Mouse (Mus musculus) MEL (cell line): ENCODE data around the gene Clasrp. TPM values are rescaled to one million over a fixed set of nuclear protein-coding genes. Genes with fewer than 3 reads are reported as not detected.

Source experiments
- DNase-seq: peaks from one replicate; pipeline ENCODE4 v3.0.0; 2011; ENCODE audit warnings: low read depth, low spot score
- H3K27ac ChIP-seq: 2 replicates; pipeline ENCODE4 v1.5.1; 2012; ENCODE audit warnings: low read depth, mild to moderate bottlenecking, control low read depth, low read length, moderate library complexity; ENCODE audit not compliant: control insufficient read depth
- H3K27me3 ChIP-seq, 2 experiments: fragments of 150-350 bp in 1 of 2; sonication (generic) in 1 of 2; 2 replicates each; pipeline ENCODE4 v1.6.1; 2012; ENCODE audit warnings: low read length in 2 of 2, mild to moderate bottlenecking in 2 of 2, improper control_type of control experiment in 1 of 2, moderate library complexity in 1 of 2; ENCODE audit not compliant: insufficient read depth in 2 of 2, control insufficient read depth in 1 of 2
- H3K36me3 ChIP-seq, 2 experiments: 2 replicates each; pipeline ENCODE4 v1.6.1; 2012 to 2014; ENCODE audit warnings: low read length in 2 of 2, improper control_type of control experiment in 1 of 2, inconsistent platforms in 1 of 2, mild to moderate bottlenecking in 1 of 2; ENCODE audit not compliant: insufficient read depth in 2 of 2, control insufficient read depth in 1 of 2
- H3K4me1 ChIP-seq, 2 experiments: fragments of 150-350 bp in 1 of 2; sonication (generic) in 1 of 2; 2 replicates each; pipeline ENCODE4 v1.6.1; 2012; ENCODE audit warnings: low read length in 2 of 2, improper control_type of control experiment in 1 of 2, mild to moderate bottlenecking in 1 of 2; ENCODE audit not compliant: insufficient read depth in 2 of 2, control insufficient read depth in 1 of 2
- H3K4me3 ChIP-seq, 2 experiments: fragments of 150-350 bp in 1 of 2; sonication (generic) in 1 of 2; 2 replicates each; pipeline ENCODE4 v1.5.1; 2012; ENCODE audit warnings: low read depth in 2 of 2, low read length in 2 of 2, mild to moderate bottlenecking in 2 of 2, moderate library complexity in 2 of 2, control low read depth in 1 of 2, improper control_type of control experiment in 1 of 2; ENCODE audit not compliant: control insufficient read depth in 1 of 2, insufficient read depth in 1 of 2
- H3K79me2 ChIP-seq: 2 replicates; pipeline ENCODE4 v1.6.1; 2012; ENCODE audit warnings: mild to moderate bottlenecking, low read length, moderate library complexity; ENCODE audit not compliant: control insufficient read depth, poor library complexity, insufficient read depth
- H3K9ac ChIP-seq: 2 replicates; pipeline ENCODE4 v1.6.1; 2012; ENCODE audit warnings: low read depth, mild to moderate bottlenecking, control low read depth, low read length, moderate library complexity; ENCODE audit not compliant: control insufficient read depth, poor library complexity, severe bottlenecking
- H3K9me3 ChIP-seq: fragments of 150-350 bp; sonication (generic); replicated peaks from 2 replicates; pipeline ENCODE4 v1.6.1; 2012; ENCODE audit warnings: mild to moderate bottlenecking, low read length, improper control_type of control experiment, moderate library complexity; ENCODE audit not compliant: insufficient read depth
- BHLHE40 ChIP-seq: IDR thresholded peaks from 2 replicates; pipeline ENCODE4 v1.6.1; 2012; ENCODE audit warnings: low read depth, mild to moderate bottlenecking, inconsistent platforms, low read length, improper control_type of control experiment, borderline replicate concordance
- CHD1 ChIP-seq: IDR thresholded peaks from 2 replicates; pipeline ENCODE4 v1.6.1; 2012; ENCODE audit warnings: low read depth, mild to moderate bottlenecking, inconsistent platforms, low read length, improper control_type of control experiment
- CHD2 ChIP-seq: IDR thresholded peaks from 2 replicates; pipeline ENCODE4 v1.6.1; 2011; ENCODE audit warnings: low read length, improper control_type of control experiment
- CTCF ChIP-seq, 3 experiments: IDR thresholded peaks in 2 of 3; conservative IDR thresholded peaks in 1 of 3; 2 replicates each; pipeline ENCODE4 v1.5.1; 2011 to 2012; ENCODE audit warnings: low read length in 3 of 3, low read depth in 2 of 3, mild to moderate bottlenecking in 2 of 3, improper control_type of control experiment in 1 of 3, inconsistent platforms in 1 of 3, mixed read lengths in 1 of 3, moderate library complexity in 1 of 3; ENCODE audit not compliant: control insufficient read depth in 1 of 3, insufficient read depth in 1 of 3, poor library complexity in 1 of 3, severe bottlenecking in 1 of 3
- E2F4 ChIP-seq: IDR thresholded peaks from 2 replicates; pipeline ENCODE4 v1.6.1; 2011; ENCODE audit warnings: low read depth, low read length, improper control_type of control experiment, borderline replicate concordance
- ELF1 ChIP-seq: IDR thresholded peaks from 2 replicates; pipeline ENCODE4 v1.6.1; 2014; ENCODE audit warnings: low read depth, mild to moderate bottlenecking, inconsistent platforms, low read length, improper control_type of control experiment, moderate library complexity
- EP300 ChIP-seq, 2 experiments: IDR thresholded peaks; 2 replicates each; pipeline ENCODE4 v1.6.1; 2011; ENCODE audit warnings: improper control_type of control experiment in 2 of 2, low read length in 2 of 2, low read depth in 1 of 2, mild to moderate bottlenecking in 1 of 2
- ETS1 ChIP-seq: IDR thresholded peaks from 2 replicates; pipeline ENCODE4 v1.6.1; 2012; ENCODE audit warnings: low read depth, mild to moderate bottlenecking, inconsistent platforms, low read length, improper control_type of control experiment, moderate library complexity
- GABPA ChIP-seq: IDR thresholded peaks from 2 replicates; pipeline ENCODE4 v1.6.1; 2012; ENCODE audit warnings: low read depth, mild to moderate bottlenecking, inconsistent platforms, low read length, improper control_type of control experiment, moderate library complexity
- GATA1 ChIP-seq: IDR thresholded peaks from 2 replicates; pipeline ENCODE4 v1.6.1; 2011; ENCODE audit warnings: low read depth, low read length, improper control_type of control experiment
- HCFC1 ChIP-seq: IDR thresholded peaks from 2 replicates; pipeline ENCODE4 v1.6.1; 2012; ENCODE audit warnings: low read depth, mild to moderate bottlenecking, inconsistent platforms, low read length, improper control_type of control experiment, moderate library complexity
- JUND ChIP-seq: IDR thresholded peaks from 2 replicates; pipeline ENCODE4 v1.6.1; 2011; ENCODE audit warnings: low read depth, mild to moderate bottlenecking, improper control_type of control experiment, low read length
- KAT2A ChIP-seq: conservative IDR thresholded peaks from 2 replicates; pipeline ENCODE4 v1.6.1; 2012; ENCODE audit warnings: low read depth, low read length, improper control_type of control experiment, inconsistent platforms
- MAFK ChIP-seq: IDR thresholded peaks from 2 replicates; pipeline ENCODE4 v1.6.1; 2011; ENCODE audit warnings: low read depth, mild to moderate bottlenecking, low read length, improper control_type of control experiment, borderline replicate concordance
- MAX ChIP-seq: IDR thresholded peaks from 2 replicates; pipeline ENCODE4 v1.6.1; 2011; ENCODE audit warnings: low read length, improper control_type of control experiment
- MAZ ChIP-seq: IDR thresholded peaks from 2 replicates; pipeline ENCODE4 v1.6.1; 2012; ENCODE audit warnings: low read depth, mild to moderate bottlenecking, inconsistent platforms, low read length, improper control_type of control experiment
- MEF2A ChIP-seq: IDR thresholded peaks from 2 replicates; pipeline ENCODE4 v1.6.1; 2014; ENCODE audit warnings: low read depth, mild to moderate bottlenecking, inconsistent platforms, low read length, improper control_type of control experiment; ENCODE audit not compliant: poor library complexity, insufficient replicate concordance, severe bottlenecking; ENCODE audit errors: extremely low read depth
- MXI1 ChIP-seq: IDR thresholded peaks from 2 replicates; pipeline ENCODE4 v1.6.1; 2011; ENCODE audit warnings: mild to moderate bottlenecking, low read depth, low read length, improper control_type of control experiment
- MYB ChIP-seq: IDR thresholded peaks from 2 replicates; pipeline ENCODE4 v1.6.1; 2011; ENCODE audit warnings: mild to moderate bottlenecking, low read depth, low read length, improper control_type of control experiment
- MYC ChIP-seq: IDR thresholded peaks from 2 replicates; pipeline ENCODE4 v1.6.1; 2011; ENCODE audit warnings: low read depth, mild to moderate bottlenecking, low read length, improper control_type of control experiment, moderate library complexity
- NELFE ChIP-seq: IDR thresholded peaks from 2 replicates; pipeline ENCODE4 v1.6.1; 2011; ENCODE audit warnings: low read depth, low read length, improper control_type of control experiment
- NRF1 ChIP-seq: IDR thresholded peaks from 2 replicates; pipeline ENCODE4 v1.6.1; 2014; ENCODE audit warnings: low read depth, mild to moderate bottlenecking, inconsistent platforms, low read length, improper control_type of control experiment, moderate library complexity; ENCODE audit not compliant: poor library complexity, insufficient read depth, severe bottlenecking
- POLR2A ChIP-seq, 2 experiments: IDR thresholded peaks; 2 replicates each; pipeline ENCODE4 v1.6.1; 2011 to 2012; ENCODE audit warnings: low read length in 2 of 2, mild to moderate bottlenecking in 2 of 2, control low read depth in 1 of 2, improper control_type of control experiment in 1 of 2, low read depth in 1 of 2, moderate library complexity in 1 of 2; ENCODE audit not compliant: control insufficient read depth in 1 of 2, insufficient read depth in 1 of 2, poor library complexity in 1 of 2
- POLR2AphosphoS2 ChIP-seq: IDR thresholded peaks from 2 replicates; pipeline ENCODE4 v1.6.1; 2011; ENCODE audit warnings: low read length, improper control_type of control experiment
- POLR2AphosphoS5 ChIP-seq: IDR thresholded peaks from 2 replicates; pipeline ENCODE4 v1.6.1; 2012; ENCODE audit warnings: low read depth, borderline replicate concordance, mild to moderate bottlenecking, inconsistent platforms, low read length, moderate library complexity, mixed read lengths
- RAD21 ChIP-seq: IDR thresholded peaks from 2 replicates; pipeline ENCODE4 v1.6.1; 2011; ENCODE audit warnings: mild to moderate bottlenecking, low read depth, low read length, improper control_type of control experiment
- RCOR1 ChIP-seq: IDR thresholded peaks from 2 replicates; pipeline ENCODE4 v1.6.1; 2012; ENCODE audit warnings: low read depth, mild to moderate bottlenecking, inconsistent platforms, low read length, improper control_type of control experiment
- SIN3A ChIP-seq: IDR thresholded peaks from 2 replicates; pipeline ENCODE4 v1.6.1; 2012; ENCODE audit warnings: low read length, improper control_type of control experiment, inconsistent platforms
- SMC3 ChIP-seq: IDR thresholded peaks from 2 replicates; pipeline ENCODE4 v1.6.1; 2011; ENCODE audit warnings: low read depth, low read length, improper control_type of control experiment
- TAL1 ChIP-seq: IDR thresholded peaks from 2 replicates; pipeline ENCODE4 v1.6.1; 2012; ENCODE audit warnings: mild to moderate bottlenecking, inconsistent platforms, low read length, moderate library complexity, mixed read lengths
- TBP ChIP-seq: IDR thresholded peaks from 2 replicates; pipeline ENCODE4 v1.8.0; 2011; ENCODE audit warnings: low read depth, low read length, improper control_type of control experiment
- TCF12 ChIP-seq: IDR thresholded peaks from 2 replicates; pipeline ENCODE4 v1.6.1; 2014; ENCODE audit warnings: low read depth, mild to moderate bottlenecking, inconsistent platforms, low read length, improper control_type of control experiment, moderate library complexity
- UBTF ChIP-seq: IDR thresholded peaks from 2 replicates; pipeline ENCODE4 v1.6.1; 2012; ENCODE audit warnings: low read depth, mild to moderate bottlenecking, inconsistent platforms, low read length, improper control_type of control experiment, moderate library complexity, borderline replicate concordance; ENCODE audit not compliant: insufficient read depth
- USF1 ChIP-seq: IDR thresholded peaks from 2 replicates; pipeline ENCODE4 v1.6.1; 2014; ENCODE audit warnings: low read depth, mild to moderate bottlenecking, inconsistent platforms, low read length, improper control_type of control experiment, moderate library complexity
- ZC3H11A ChIP-seq: IDR thresholded peaks from 2 replicates; pipeline ENCODE4 v1.6.1; 2012; ENCODE audit warnings: low read depth, mild to moderate bottlenecking, inconsistent platforms, low read length, improper control_type of control experiment
- ZKSCAN1 ChIP-seq: IDR thresholded peaks from 2 replicates; pipeline ENCODE4 v1.6.1; 2012; ENCODE audit warnings: low read depth, mild to moderate bottlenecking, inconsistent platforms, low read length, improper control_type of control experiment, moderate library complexity
- ZMIZ1 ChIP-seq: IDR thresholded peaks from 2 replicates; pipeline ENCODE4 v1.6.1; 2012; ENCODE audit warnings: low read depth, mild to moderate bottlenecking, inconsistent platforms, low read length, improper control_type of control experiment, moderate library complexity
- ZNF384 ChIP-seq: IDR thresholded peaks from 2 replicates; pipeline ENCODE4 v1.6.1; 2012; ENCODE audit warnings: low read depth, mild to moderate bottlenecking, inconsistent platforms, low read length, improper control_type of control experiment
- polyA plus RNA-seq, 2 experiments: library from polyadenylated mRNA; stranded (reverse) in 1 of 2; unstranded in 1 of 2; fragments of >175 nt in 1 of 2; fragments of >200 nt in 1 of 2; gene quantifications; 2 replicates each; pipeline versions ENCODE4 v1.2.1 to v1.2.4; 2012; ENCODE audit warnings: low replicate concordance in 2 of 2, low read depth in 1 of 2; ENCODE audit not compliant: insufficient read length in 2 of 2, insufficient read depth in 1 of 2, missing spikeins in 1 of 2
- total RNA-seq: library from RNA; depleted of rRNA; stranded (reverse); fragments of 300-350 nt; gene quantifications from 2 replicates; pipeline ENCODE4 v1.2.3, GENCODE M21; 2012

Clasrp gene
- total and polyA plus RNA-seq, 3 experiments: 31.1 to 62.2 TPM; not detected in 1

- Histone ChIP-seq H3K27ac (peak overlapping the region; percentile 96), H3K9me3 (no peaks in the 10 kb centered on the region), H3K27me3 (no peaks in the 10 kb centered on the region), H3K4me3 (peak overlapping the region; percentile 60 to 98; a peak in 3 of 4 replicates), H3K9ac (peak overlapping the region; percentile 98), H3K79me2 (peaks cover 31% of the 10 kb centered on the region), H3K4me1 (peaks cover 9 to 36% of the 10 kb centered on the region in 2 experiments; a peak in 3 of 4 replicates), H3K36me3 (peaks cover 0 to 26% of the 10 kb centered on the region in 2 experiments; a peak in 2 of 4 replicates)
- peak; percentile 91 for DNase-seq
- no peak for TF ChIP-seq ZC3H11A
- TF ChIP-seq ZKSCAN1: no peak
- no peak for TF ChIP-seq MAX
- TF ChIP-seq NRF1: no peak
- TF ChIP-seq RCOR1: peak; percentile 71
- TF ChIP-seq MEF2A: no peak
- peak; percentile 62; the same call in 1 of the 2 replicates for TF ChIP-seq MXI1
- TF ChIP-seq GABPA: no peak
- TF ChIP-seq USF1: no peak
- peak; percentile 40; the same call in 1 of the 2 replicates for TF ChIP-seq MYC
- 0 out of 2 replicates have a peak, but pooled peaks have one; percentile 41 for TF ChIP-seq MAZ
- peak; percentile 81 for TF ChIP-seq ZMIZ1
- TF ChIP-seq E2F4: no peak
- no peak for TF ChIP-seq ZNF384
- peak in 1 of 2 experiments; percentile 46; a peak in 1 of 4 replicates for TF ChIP-seq POLR2A (IDR thresholded peaks at IDR 0.05; ENCODE audit: control insufficient read depth in 1 of 2, insufficient read depth in 1 of 2, low read depth in 1 of 2, low read length in 2 of 2, poor library complexity in 1 of 2)
- TF ChIP-seq UBTF: no peak
- no peak for TF ChIP-seq SMC3
- TF ChIP-seq POLR2AphosphoS2: no peak
- TF ChIP-seq TBP: peak; percentile 61
- no peak for TF ChIP-seq KAT2A
- peak; percentile 57 for TF ChIP-seq HCFC1
- TF ChIP-seq TAL1: peak; percentile 96
- no peak for TF ChIP-seq POLR2AphosphoS5
- no peak for TF ChIP-seq MYB
- peak; percentile 91 for TF ChIP-seq ETS1
- no peak for TF ChIP-seq CHD1
- peak; percentile 100 for TF ChIP-seq GATA1
- no peak for TF ChIP-seq ELF1
- TF ChIP-seq BHLHE40: no peak
- TF ChIP-seq MAFK: peak; percentile 57; the same call in 1 of the 2 replicates
- TF ChIP-seq EP300 (IDR thresholded peaks at IDR 0.05; ENCODE audit: low read depth in 1 of 2, low read length in 2 of 2): peak; percentile 95 to 97
- TF ChIP-seq JUND: no peak
- no peak for TF ChIP-seq RAD21
- no peak; the same call in 1 of the 2 replicates for TF ChIP-seq CHD2
- no peak for TF ChIP-seq NELFE
- TF ChIP-seq SIN3A: peak; percentile 90
- peak; percentile 99 for TF ChIP-seq TCF12
- TF ChIP-seq CTCF (IDR thresholded peaks at IDR 0.05 in 2 of 3, conservative IDR thresholded peaks at IDR 0.05 in 1 of 3; ENCODE audit: control insufficient read depth in 1 of 3, insufficient read depth in 1 of 3, low read depth in 2 of 3, low read length in 3 of 3, poor library complexity in 1 of 3, severe bottlenecking in 1 of 3): no peak
Measured at GRCm38 (mm10) chr7:19563884-19564283, 40.4 kb downstream of the Clasrp start.
